Mouse (Mus musculus) liver, embryonic 14.5 days (tissue): ENCODE measurements at regions not wholly inside any gene's neighbourhood (a gene's known extent, or its start where the extent isn't known, plus 50 kb on each side); places are given as distances from the start of the nearest gene placed in this dataset.

ENCODE experiments used
- ATAC-seq: fragments of 200-750 bp; cut with Nextera tagmentation; 2 replicates; pipeline ENCODE4 v1.8.0; 2017; ENCODE audit warnings: moderate number of reproducible peaks, mild to moderate bottlenecking, moderate library complexity; ENCODE audit not compliant: insufficient read depth
- DNase-seq, 3 experiments: peaks; one replicate each; pipeline ENCODE4 v3.0.0-alpha.2; 2012 to 2013; ENCODE audit warnings: low read depth in 3 of 3, low spot score in 3 of 3
- H3K27ac ChIP-seq: fragments of 300-500 bp; sonication (generic); 2 replicates; pipeline ENCODE4 v1.5.1; 2014; ENCODE audit warnings: moderate library complexity, mild to moderate bottlenecking, control low read depth, inconsistent platforms
- H3K27me3 ChIP-seq: fragments of 300-500 bp; sonication (generic); 2 replicates; pipeline ENCODE4 v1.6.1; 2014; ENCODE audit warnings: mild to moderate bottlenecking, low read length, moderate library complexity; ENCODE audit not compliant: control insufficient read depth, insufficient read depth
- H3K36me3 ChIP-seq: fragments of 300-500 bp; sonication (generic); replicated peaks from 2 replicates; pipeline ENCODE4 v1.6.1; 2014; ENCODE audit warnings: low read depth; ENCODE audit not compliant: control insufficient read depth, insufficient read depth
- H3K4me1 ChIP-seq, 2 experiments: fragments of 200-500 bp in 1 of 2; fragments of 300-500 bp in 1 of 2; sonication (generic) in 1 of 2; replicated peaks; 2 replicates each; pipeline ENCODE4 v1.6.1; 2012 to 2014; ENCODE audit warnings: antibody characterized with exemption in 1 of 2, inconsistent platforms in 1 of 2, low read length in 1 of 2; ENCODE audit not compliant: control insufficient read depth in 2 of 2, insufficient read depth in 2 of 2
- H3K4me2 ChIP-seq: fragments of 300-500 bp; sonication (generic); 2 replicates; pipeline ENCODE4 v1.6.1; 2014; ENCODE audit warnings: low read depth, mild to moderate bottlenecking, control low read depth, moderate library complexity
- H3K4me3 ChIP-seq, 2 experiments: fragments of 200-500 bp in 1 of 2; fragments of 300-500 bp in 1 of 2; sonication (generic) in 1 of 2; 2 replicates each; pipeline ENCODE4 v1.5.1; 2012 to 2014; ENCODE audit warnings: low read depth in 2 of 2, low read length in 2 of 2, mild to moderate bottlenecking in 2 of 2, control low read depth in 1 of 2, inconsistent platforms in 1 of 2, moderate library complexity in 1 of 2; ENCODE audit not compliant: insufficient read depth in 1 of 2
- H3K9ac ChIP-seq: fragments of 300-500 bp; sonication (generic); replicated peaks from 2 replicates; pipeline ENCODE4 v1.6.1; 2014; ENCODE audit warnings: mild to moderate bottlenecking, control low read depth, moderate library complexity
- H3K9me3 ChIP-seq: fragments of 300-500 bp; sonication (generic); 2 replicates; pipeline ENCODE4 v1.6.1; 2016; ENCODE audit warnings: low read length, mixed read lengths; ENCODE audit not compliant: control insufficient read depth
- CTCF ChIP-seq: IDR thresholded peaks from 2 replicates; pipeline ENCODE4 v1.5.1; 2016; ENCODE audit warnings: antibody characterized with exemption, low read depth, control low read depth
- EP300 ChIP-seq: IDR thresholded peaks from 2 replicates; pipeline ENCODE4 v1.6.1; 2016; ENCODE audit warnings: antibody characterized with exemption, low read depth
- WGBS: fragments of 180-500 bp; shearing (Covaris S2); extraction: QIAGEN DNeasy Blood & Tissue Kit; methylation state at CpG from one replicate; pipeline ENCODE4 v1.1.7; 2014; ENCODE audit not compliant: insufficient replicate concordance; 5-methylcytosine and 5-hydroxymethylcytosine counted together

- TF ChIP-seq CTCF (no peak), EP300 (no peak)
- Histone ChIP-seq H3K4me3 (no peak overlapping the region), H3K27me3 (no peaks in the 10 kb centered on the region; the same call in none of the 2 replicates), H3K4me1 (peaks cover 5 to 9% of the 10 kb centered on the region in 2 experiments; a peak in 3 of 4 replicates), H3K9ac (no peak overlapping the region), H3K36me3 (no peaks in the 10 kb centered on the region), H3K9me3 (no peaks in the 10 kb centered on the region), H3K4me2 (no peak overlapping the region), H3K27ac (no peak overlapping the region)
- DNase-seq (no peak), ATAC-seq (no peak)
- WGBS: 59% methylated on average over 8 of the region's 8 CpGs
These were observed 72.1 kb upstream of the Lgalsl start for GRCm38 (mm10) chr11:20902910-20903309.

- 54% methylated on average over 3 of the region's 3 CpGs for WGBS
- TF ChIP-seq CTCF: no peak
- TF ChIP-seq EP300: no peak
- Histone ChIP-seq H3K36me3 (no peaks in the 10 kb centered on the region), H3K4me2 (no peak overlapping the region), H3K4me3 (no peak overlapping the region), H3K27ac (no peak overlapping the region), H3K9me3 (no peaks in the 10 kb centered on the region), H3K4me1 (no peaks in the 10 kb centered on the region; a peak in 1 of 4 replicates), H3K9ac (no peak overlapping the region), H3K27me3 (no peaks in the 10 kb centered on the region; the same call in 1 of the 2 replicates)
- ATAC-seq (no peak), DNase-seq (no peak)
These were observed 77.1 kb upstream of the Lgalsl start for GRCm38 (mm10) chr11:20907996-20908395.

GRCm38 (mm10) chr11:20908471-20908870, 77.6 kb upstream of the Lgalsl start:
- 57% methylated on average over 4 of the region's 4 CpGs for WGBS
- Histone ChIP-seq H3K4me2 (no peak overlapping the region), H3K36me3 (no peaks in the 10 kb centered on the region), H3K9me3 (no peaks in the 10 kb centered on the region), H3K27ac (no peak overlapping the region), H3K9ac (no peak overlapping the region), H3K27me3 (no peaks in the 10 kb centered on the region; the same call in 1 of the 2 replicates), H3K4me3 (no peak overlapping the region), H3K4me1 (peaks cover under 1 to 2% of the 10 kb centered on the region in 2 experiments; a peak in 3 of 4 replicates)
- DNase-seq: no peak
- no peak for ATAC-seq
- no peak for TF ChIP-seq EP300
- no peak for TF ChIP-seq CTCF

- no peak overlapping the region for H3K4me3 ChIP-seq
- peaks cover 41 to 46% of the 10 kb centered on the region in 2 experiments for H3K4me1 ChIP-seq
- H3K9ac ChIP-seq: no peak overlapping the region
- H3K27me3 ChIP-seq: no peaks in the 10 kb centered on the region
- ATAC-seq (no peak), DNase-seq (no peak)
- no peak for TF ChIP-seq CTCF
- TF ChIP-seq EP300: no peak
- no peak overlapping the region for H3K4me2 ChIP-seq
- 84% methylated on average over 2 of the region's 2 CpGs for WGBS
- H3K27ac ChIP-seq: no peak overlapping the region
- no peaks in the 10 kb centered on the region for H3K36me3 ChIP-seq
- H3K9me3 ChIP-seq: no peaks in the 10 kb centered on the region
These were observed 82.2 kb upstream of the Lgalsl start for GRCm38 (mm10) chr11:20913042-20913441.

GRCm38 (mm10) chr11:20913598-20914296, 82.9 kb upstream of the Lgalsl start:
- Histone ChIP-seq H3K36me3 (no peaks in the 10 kb centered on the region), H3K27me3 (no peaks in the 10 kb centered on the region), H3K4me1 (peaks cover 45 to 51% of the 10 kb centered on the region in 2 experiments), H3K4me3 (no peak overlapping the region), H3K9ac (peak overlapping the region; percentile 19; the same call in 1 of the 2 replicates), H3K9me3 (no peaks in the 10 kb centered on the region), H3K4me2 (peak overlapping the region; percentile 22), H3K27ac (peak overlapping the region; percentile 99)
- TF ChIP-seq EP300 (no peak), CTCF (peak; percentile 97)
- ATAC-seq (no peak), DNase-seq (peak; percentile 74)
- WGBS: 16% methylated on average over 8 of the region's 8 CpGs
